Mouse (Mus musculus) cerebellum, adult (tissue): ENCODE results near the gene Gm28961.
"Not testable (repeated sequence)": the region's sequence is repeated elsewhere in the genome, so short reads cannot be mapped to it uniquely, and the experiment has no call there.

Source experiments
- ATAC-seq: cut with Nextera tagmentation; 2 replicates; pipeline ENCODE4 v1.9.2; 2017; ENCODE audit warnings: mild to moderate bottlenecking, moderate library complexity, mixed read lengths; ENCODE audit not compliant: insufficient number of reproducible peaks, low FRiP score, low TSS enrichment

Gm28961 gene

GRCm38 (mm10) chrY:57705397-57705796, at the start of gene Gm28961:
Gene Gm28961, plus strand, starts transcription at chrY:57705697.
- not testable (repeated sequence) for ATAC-seq
